Comparison of ENCODE assay signal across 16 mouse cellular contexts in genomic region chr19:36637223-36637622, GRCm38 (mm10).
"Had no signal": no experiment of that assay in that cellular context is flagged by ENCODE, and none has a peak within 500 bp of the region (broad histone marks: within the 10 kb centered on the region; RNA-seq: fewer than 3 reads in every experiment).

No protein-coding gene starts in this region.

- H3K4me3 ChIP-seq: neural tube, embryonic 12.5 days; neural tube, embryonic 13.5 days; neural tube, embryonic 15.5 days; stomach, embryonic 15.5 days had no signal

- H3K4me2 ChIP-seq: neural tube, embryonic 12.5 days; neural tube, embryonic 13.5 days; neural tube, embryonic 15.5 days; stomach, embryonic 15.5 days had no signal

- H3K9me3 ChIP-seq: stomach, embryonic 15.5 days had no signal

- H3K9ac ChIP-seq: neural tube, embryonic 12.5 days; neural tube, embryonic 13.5 days; neural tube, embryonic 15.5 days; stomach, embryonic 15.5 days had no signal

- H3K4me1 ChIP-seq: neural tube, embryonic 12.5 days; neural tube, embryonic 13.5 days; neural tube, embryonic 15.5 days; stomach, embryonic 15.5 days had no signal

- H3K27ac ChIP-seq: neural tube, embryonic 12.5 days; neural tube, embryonic 13.5 days; neural tube, embryonic 15.5 days; stomach, embryonic 15.5 days; stomach, postnatal 0 days had no signal

- DNase-seq: right cerebral cortex, adult 18-20 months; right cerebral cortex, postnatal 14 days; right cerebral cortex, postnatal 25 days; right cerebral cortex, postnatal 4 days; spleen, adult 18-20 months; thymus, adult 18-20 months; thymus, adult 2 months; thymus, postnatal 14 days; thymus, postnatal 25 days; thymus, postnatal 36 days; thymus, postnatal 4 days had no signal

- H3K36me3 ChIP-seq: neural tube, embryonic 12.5 days; neural tube, embryonic 13.5 days; neural tube, embryonic 15.5 days; stomach, embryonic 15.5 days had no signal

- H3K27me3 ChIP-seq: neural tube, embryonic 12.5 days; neural tube, embryonic 13.5 days; neural tube, embryonic 15.5 days; stomach, embryonic 15.5 days had no signal
